Mouse (Mus musculus) stomach, postnatal 0 days (tissue): ENCODE results near the gene Pak1. TPM values are rescaled to one million over a fixed set of nuclear protein-coding genes. Genes with fewer than 3 reads are reported as not detected.

Experiments
- ATAC-seq: fragments of 200-750 bp; cut with Nextera tagmentation; 2 replicates; pipeline ENCODE4 v1.8.0; 2017; ENCODE audit not compliant: low FRiP score, low TSS enrichment
- DNase-seq: peaks from one replicate; pipeline ENCODE4 v3.0.0-alpha.2; 2016; ENCODE audit warnings: low spot score
- H3K27ac ChIP-seq: fragments of 300-500 bp; sonication (generic); replicated peaks from 2 replicates; pipeline ENCODE4 v1.5.1; 2014; ENCODE audit warnings: mild to moderate bottlenecking, control low read depth
- H3K27me3 ChIP-seq: fragments of 300-500 bp; sonication (generic); 2 replicates; pipeline ENCODE4 v1.6.1; 2014; ENCODE audit warnings: low read length; ENCODE audit not compliant: control insufficient read depth, insufficient read depth
- H3K36me3 ChIP-seq: fragments of 300-500 bp; sonication (generic); 2 replicates; pipeline ENCODE4 v1.6.1; 2014; ENCODE audit warnings: low read length, mixed read lengths; ENCODE audit not compliant: control insufficient read depth, insufficient read depth
- H3K4me1 ChIP-seq: fragments of 300-500 bp; sonication (generic); replicated peaks from 2 replicates; pipeline ENCODE4 v1.6.1; 2014; ENCODE audit warnings: antibody characterized with exemption; ENCODE audit not compliant: control insufficient read depth, insufficient read depth
- H3K4me2 ChIP-seq: fragments of 300-500 bp; sonication (generic); replicated peaks from 2 replicates; pipeline ENCODE4 v1.6.1; 2014; ENCODE audit warnings: low read depth, mild to moderate bottlenecking, control low read depth, moderate library complexity
- H3K4me3 ChIP-seq: fragments of 300-500 bp; sonication (generic); 2 replicates; pipeline ENCODE4 v1.5.1; 2014; ENCODE audit warnings: low read depth, low read length, control low read depth
- H3K9ac ChIP-seq: fragments of 300-500 bp; sonication (generic); 2 replicates; pipeline ENCODE4 v1.6.1; 2014; ENCODE audit warnings: mild to moderate bottlenecking, low read length, control low read depth, mixed read lengths
- H3K9me3 ChIP-seq: fragments of 300-500 bp; sonication (generic); 2 replicates; pipeline ENCODE4 v1.6.1; 2016; ENCODE audit warnings: low read length; ENCODE audit not compliant: control insufficient read depth
- CTCF ChIP-seq: IDR thresholded peaks from 2 replicates; pipeline ENCODE4 v1.5.1; 2016; ENCODE audit warnings: antibody characterized with exemption, low read depth, mild to moderate bottlenecking, moderate library complexity
- EP300 ChIP-seq: optimal IDR thresholded peaks from 2 replicates; pipeline ENCODE3; 2016; ENCODE audit warnings: antibody characterized with exemption
- WGBS: fragments of 180-500 bp; shearing (Covaris S2); extraction: QIAGEN DNeasy Blood & Tissue Kit; methylation state at CpG from one replicate; pipeline ENCODE4 v1.1.7; 2014; 5-methylcytosine and 5-hydroxymethylcytosine counted together
- polyA plus RNA-seq: library from polyadenylated mRNA; unstranded; fragments of >200 nt; fragmentation: Nextera tagmentation; extraction: Ambion mirVana; gene quantifications from 2 replicates; pipeline ENCODE4 v1.2.1, GENCODE M21; 2015

Gene Pak1
- polyA plus RNA-seq, 1 experiment from 2014 or later, result 18.1 TPM

- Histone ChIP-seq H3K27me3 (no peaks in the 10 kb centered on the region), H3K9me3 (no peaks in the 10 kb centered on the region), H3K4me1 (no peaks in the 10 kb centered on the region), H3K4me2 (no peak overlapping the region), H3K36me3 (no peaks in the 10 kb centered on the region), H3K4me3 (no peak overlapping the region), H3K9ac (no peak overlapping the region), H3K27ac (no peak overlapping the region)
- DNase-seq (no peak), ATAC-seq (no peak)
- WGBS, result 83% methylated on average over 5 of the region's 5 CpGs
- TF ChIP-seq CTCF (no peak), EP300 (no peak)
Measured at GRCm38 (mm10) chr7:97809307-97809706, 21.0 kb downstream of the Pak1 start.

GRCm38 (mm10) chr7:97821875-97822274 is 33.5 kb downstream of the Pak1 start:
- DNase-seq, result no peak
- ATAC-seq, result no peak
- Histone ChIP-seq H3K27me3 (no peaks in the 10 kb centered on the region), H3K4me3 (no peak overlapping the region), H3K36me3 (no peaks in the 10 kb centered on the region), H3K9me3 (no peaks in the 10 kb centered on the region), H3K9ac (no peak overlapping the region), H3K27ac (no peak overlapping the region), H3K4me1 (no peaks in the 10 kb centered on the region), H3K4me2 (no peak overlapping the region)
- WGBS, result 84% methylated on average over 2 of the region's 2 CpGs
- TF ChIP-seq CTCF (no peak), EP300 (no peak)

GRCm38 (mm10) chr7:97829091-97829490 is 40.8 kb downstream of the Pak1 start:
- no peak for ATAC-seq
- DNase-seq, result no peak
- TF ChIP-seq EP300, result no peak
- TF ChIP-seq CTCF, result no peak

GRCm38 (mm10) chr7:97830739-97831138 is 42.4 kb downstream of the Pak1 start:
- H3K9ac ChIP-seq, result no peak overlapping the region
- ATAC-seq, result peak; percentile 90
- H3K4me1 ChIP-seq, result no peaks in the 10 kb centered on the region
- peak; percentile 48 for DNase-seq
- no peaks in the 10 kb centered on the region for H3K9me3 ChIP-seq
- H3K27ac ChIP-seq, result peak overlapping the region; percentile 40; the same call in 1 of the 2 replicates
- no peaks in the 10 kb centered on the region for H3K27me3 ChIP-seq
- no peak for TF ChIP-seq CTCF
- no peak for TF ChIP-seq EP300
- no peak overlapping the region for H3K4me2 ChIP-seq
- no peak overlapping the region for H3K4me3 ChIP-seq
- WGBS, result 62% methylated on average over 3 of the region's 3 CpGs
- no peaks in the 10 kb centered on the region for H3K36me3 ChIP-seq

More at GRCm38 (mm10) chr7:97829091-97829490, 40.8 kb downstream of the Pak1 start:
- Histone ChIP-seq H3K9ac (no peak overlapping the region), H3K27me3 (no peaks in the 10 kb centered on the region), H3K4me1 (no peaks in the 10 kb centered on the region), H3K4me3 (no peak overlapping the region), H3K4me2 (no peak overlapping the region), H3K9me3 (no peaks in the 10 kb centered on the region), H3K36me3 (no peaks in the 10 kb centered on the region), H3K27ac (no peak overlapping the region)
- 80% methylated on average over 2 of the region's 2 CpGs for WGBS

GRCm38 (mm10) chr7:97832987-97833386 is 44.6 kb downstream of the Pak1 start:
- no peak overlapping the region for H3K4me2 ChIP-seq
- TF ChIP-seq EP300, result no peak
- no peak for TF ChIP-seq CTCF
- 63% methylated on average over 2 of the region's 2 CpGs for whole genome bisulfite sequencing
- no peak for ATAC-seq
- no peak overlapping the region for H3K27ac ChIP-seq
- no peaks in the 10 kb centered on the region for H3K9me3 ChIP-seq
- H3K4me3 ChIP-seq, result no peak overlapping the region
- H3K9ac ChIP-seq, result no peak overlapping the region
- no peaks in the 10 kb centered on the region for H3K27me3 ChIP-seq
- H3K4me1 ChIP-seq, result no peaks in the 10 kb centered on the region
- H3K36me3 ChIP-seq, result no peaks in the 10 kb centered on the region
- DNase-seq, result no peak

- TF ChIP-seq CTCF (no peak), EP300 (no peak)
- Histone ChIP-seq H3K4me3 (no peak overlapping the region), H3K4me2 (no peak overlapping the region), H3K9me3 (no peaks in the 10 kb centered on the region), H3K9ac (no peak overlapping the region), H3K36me3 (no peaks in the 10 kb centered on the region), H3K27me3 (no peaks in the 10 kb centered on the region), H3K4me1 (no peaks in the 10 kb centered on the region), H3K27ac (no peak overlapping the region)
- ATAC-seq (no peak), DNase-seq (no peak)
Measured at GRCm38 (mm10) chr7:97838574-97838973, 50.2 kb downstream of the Pak1 start.
